Mouse (Mus musculus) liver, embryonic 16.5 days (tissue): ENCODE measurements at regions not wholly inside any gene's neighbourhood (a gene's known extent, or its start where the extent isn't known, plus 50 kb on each side); places are given as distances from the start of the nearest gene placed in this dataset.

Source experiments
- ATAC-seq: fragments of 200-750 bp; cut with Nextera tagmentation; 2 replicates; pipeline ENCODE4 v1.8.0; 2017; ENCODE audit warnings: low read depth, mild to moderate bottlenecking, moderate number of reproducible peaks, moderate library complexity
- H3K27ac ChIP-seq: fragments of 300-500 bp; sonication (generic); 2 replicates; pipeline ENCODE4 v1.5.1; 2014; ENCODE audit warnings: mild to moderate bottlenecking, low read length
- H3K27me3 ChIP-seq: fragments of 300-500 bp; sonication (generic); 2 replicates; pipeline ENCODE4 v1.6.1; 2014; ENCODE audit warnings: low read depth, low read length, mixed read lengths; ENCODE audit not compliant: control insufficient read depth, insufficient read depth
- H3K36me3 ChIP-seq: fragments of 300-500 bp; sonication (generic); 2 replicates; pipeline ENCODE4 v1.6.1; 2014; ENCODE audit warnings: mild to moderate bottlenecking; ENCODE audit not compliant: control insufficient read depth, insufficient read depth
- H3K4me1 ChIP-seq: fragments of 300-500 bp; sonication (generic); 2 replicates; pipeline ENCODE4 v1.6.1; 2014; ENCODE audit warnings: low read depth, low read length, mixed read lengths; ENCODE audit not compliant: control insufficient read depth
- H3K4me2 ChIP-seq: fragments of 300-500 bp; sonication (generic); 2 replicates; pipeline ENCODE4 v1.6.1; 2014; ENCODE audit warnings: low read depth, low read length, mixed read lengths
- H3K4me3 ChIP-seq: fragments of 300-500 bp; sonication (generic); 2 replicates; pipeline ENCODE4 v1.5.1; 2014; ENCODE audit warnings: low read depth, mild to moderate bottlenecking, low read length
- H3K9ac ChIP-seq: fragments of 300-500 bp; sonication (generic); 2 replicates; pipeline ENCODE4 v1.6.1; 2014; ENCODE audit warnings: low read depth, low read length
- H3K9me3 ChIP-seq: fragments of 300-500 bp; sonication (generic); replicated peaks from 2 replicates; pipeline ENCODE4 v1.6.1; 2016; ENCODE audit warnings: low read length; ENCODE audit not compliant: control insufficient read depth
- WGBS: fragments of 180-500 bp; shearing (Covaris S2); extraction: QIAGEN DNeasy Blood & Tissue Kit; methylation state at CpG from one replicate; pipeline ENCODE4 v1.1.7; 2014; ENCODE audit not compliant: insufficient replicate concordance; 5-methylcytosine and 5-hydroxymethylcytosine counted together

DNA sequence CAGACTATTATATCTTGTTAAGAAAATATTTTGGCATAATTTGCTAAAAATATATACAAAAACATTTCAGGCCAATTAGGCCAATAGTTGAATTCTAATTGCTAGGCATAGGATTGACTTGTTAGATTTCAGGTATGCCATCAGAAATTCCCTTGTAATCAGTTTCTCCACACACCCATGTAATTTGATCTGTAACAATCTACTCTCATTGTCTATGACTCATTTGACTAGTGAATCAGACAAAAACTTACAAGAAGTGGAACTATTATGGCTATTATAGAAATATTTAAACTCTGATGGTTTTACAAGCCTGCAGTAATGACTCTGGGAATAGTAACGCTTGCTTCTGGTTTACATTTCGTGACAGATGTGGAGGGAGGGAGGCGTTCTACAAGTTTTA, 338.9 kb upstream of the Ptbp2 start:
- Histone ChIP-seq H3K4me1 (no peaks in the 10 kb centered on the region), H3K27me3 (no peaks in the 10 kb centered on the region), H3K36me3 (no peaks in the 10 kb centered on the region), H3K4me3 (no peak overlapping the region), H3K27ac (no peak overlapping the region), H3K4me2 (no peak overlapping the region), H3K9me3 (no peaks in the 10 kb centered on the region), H3K9ac (no peak overlapping the region)
- ATAC-seq = no peak
- 73% methylated on average over 3 of the region's 3 CpGs for WGBS

DNA sequence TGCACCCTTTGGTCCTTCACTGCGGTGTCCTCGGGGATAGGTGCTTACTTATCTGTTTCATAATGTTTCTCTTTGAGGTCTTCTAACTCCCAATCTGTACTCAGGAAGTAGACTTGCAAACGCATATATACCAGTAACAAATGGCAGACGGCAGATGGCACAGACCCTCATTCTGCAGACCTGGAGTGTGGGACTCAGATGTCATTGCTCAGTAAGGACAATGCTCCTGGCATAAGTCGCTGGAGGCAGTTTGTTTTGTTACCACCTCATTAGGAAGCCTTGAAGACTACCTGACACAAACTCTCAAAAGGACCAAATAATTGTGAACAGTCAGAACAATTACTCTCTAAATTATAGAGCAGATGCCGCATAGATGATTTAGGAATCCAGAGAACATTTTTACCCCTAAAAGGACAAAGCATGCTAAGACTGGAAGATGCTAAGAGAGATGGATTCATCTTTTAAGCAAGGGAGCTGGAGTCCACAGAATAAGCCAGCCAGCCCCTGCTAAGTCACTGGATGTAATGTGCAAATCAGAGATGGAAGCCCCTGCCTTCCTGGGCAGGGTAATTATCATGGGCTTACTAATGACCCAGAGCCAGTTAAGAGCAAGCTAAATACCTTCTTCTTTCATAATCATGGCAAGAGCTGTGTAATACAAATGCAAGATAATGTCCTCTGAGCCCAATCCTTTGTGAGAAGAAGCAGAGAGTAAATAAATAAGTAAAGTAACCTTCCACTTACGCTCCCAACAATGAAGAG, 299.1 kb upstream of the Ptbp2 start:
- Histone ChIP-seq H3K4me2 (no peak overlapping the region), H3K4me1 (no peaks in the 10 kb centered on the region), H3K27me3 (no peaks in the 10 kb centered on the region), H3K4me3 (no peak overlapping the region), H3K36me3 (no peaks in the 10 kb centered on the region), H3K9me3 (no peaks in the 10 kb centered on the region), H3K9ac (no peak overlapping the region), H3K27ac (no peak overlapping the region)
- no peak for ATAC-seq
- 56% methylated on average over 7 of the region's 7 CpGs for WGBS

DNA sequence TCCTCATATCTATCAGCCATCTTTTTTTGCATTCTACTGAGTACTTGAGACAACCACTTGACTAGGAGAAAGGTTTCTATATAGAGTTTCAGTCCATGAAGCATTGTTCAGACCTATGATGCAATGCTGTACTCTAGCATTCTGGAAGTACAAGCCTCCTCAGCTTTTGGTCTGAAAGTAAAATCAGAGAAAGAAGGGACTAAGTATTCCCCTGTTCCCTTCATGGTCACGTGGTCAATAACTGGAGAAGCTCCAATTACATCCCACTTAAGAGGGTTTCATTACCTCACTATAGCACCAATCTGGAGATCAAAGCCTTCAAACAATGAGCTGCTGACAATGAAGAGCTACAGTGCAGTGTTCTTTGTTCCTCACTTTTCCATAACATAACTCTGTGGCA, 289.3 kb upstream of the Ptbp2 start:
- no peak for ATAC-seq
- Histone ChIP-seq H3K4me2 (no peak overlapping the region), H3K4me1 (no peaks in the 10 kb centered on the region), H3K4me3 (no peak overlapping the region), H3K9me3 (no peaks in the 10 kb centered on the region), H3K9ac (no peak overlapping the region), H3K36me3 (no peaks in the 10 kb centered on the region), H3K27ac (no peak overlapping the region), H3K27me3 (no peaks in the 10 kb centered on the region)
- 18% methylated on average over 1 of the region's 1 CpGs for WGBS

DNA sequence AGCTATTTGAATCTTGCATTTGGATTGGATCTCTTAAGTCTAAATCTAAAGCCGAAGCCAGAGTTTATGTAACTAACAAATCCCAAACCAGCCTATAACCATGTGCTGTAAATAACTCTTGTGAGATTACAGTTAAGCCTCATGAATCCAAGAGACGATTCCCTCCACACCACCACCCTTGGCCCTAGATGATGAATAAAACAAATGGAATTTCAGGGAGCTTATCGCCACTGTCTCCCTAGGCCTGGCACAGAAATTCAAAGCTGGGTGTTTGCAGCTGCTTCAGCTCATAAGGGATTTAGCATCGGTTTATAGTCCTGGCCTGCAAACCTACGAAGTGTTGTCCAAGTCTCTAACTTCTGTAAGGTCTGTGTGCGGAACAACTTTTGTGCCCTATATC, 281.4 kb upstream of the Ptbp2 start:
- H3K27me3 ChIP-seq = no peaks in the 10 kb centered on the region
- no peaks in the 10 kb centered on the region for H3K9me3 ChIP-seq
- no peak overlapping the region for H3K4me3 ChIP-seq
- ATAC-seq = no peak
- WGBS = 71% methylated on average over 6 of the region's 6 CpGs
- no peak overlapping the region for H3K9ac ChIP-seq
- no peak overlapping the region for H3K4me2 ChIP-seq
- no peak overlapping the region for H3K27ac ChIP-seq
- no peaks in the 10 kb centered on the region for H3K4me1 ChIP-seq
- no peaks in the 10 kb centered on the region for H3K36me3 ChIP-seq

DNA sequence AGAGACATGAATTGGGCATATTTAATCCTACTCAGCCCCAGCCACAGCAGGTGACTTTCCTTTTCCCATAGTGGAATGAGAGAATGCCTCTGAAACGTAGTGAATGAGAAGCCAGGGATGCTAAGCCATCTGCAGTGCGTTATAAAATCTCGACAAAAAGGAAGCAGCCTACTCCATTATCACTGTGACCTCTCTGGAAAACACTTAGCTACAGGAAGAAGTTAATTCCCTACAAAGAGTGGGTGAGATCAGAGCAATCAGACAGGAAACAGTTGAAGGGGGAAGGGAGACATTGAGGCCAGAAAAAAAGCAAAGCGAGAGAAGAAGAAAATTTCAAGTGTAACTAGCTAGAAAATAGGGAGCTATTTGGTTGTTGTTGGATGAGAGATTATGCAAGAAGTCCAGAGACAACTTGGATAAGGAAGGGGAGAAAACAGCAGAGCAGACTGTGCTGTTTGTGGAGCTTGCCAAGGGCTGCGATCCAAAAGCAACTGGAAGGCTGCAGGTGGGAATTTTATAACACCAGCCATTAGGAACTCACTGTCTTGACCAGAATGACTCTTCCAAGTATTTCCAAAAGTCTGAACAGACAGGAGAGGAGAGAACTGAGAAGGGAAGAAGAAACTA, 280.7 kb upstream of the Ptbp2 start:
- H3K4me2 ChIP-seq = no peak overlapping the region
- H3K27me3 ChIP-seq = no peaks in the 10 kb centered on the region
- H3K9ac ChIP-seq = no peak overlapping the region
- WGBS = 16% methylated on average over 5 of the region's 5 CpGs
- no peak overlapping the region for H3K4me3 ChIP-seq
- H3K9me3 ChIP-seq = no peaks in the 10 kb centered on the region
- H3K36me3 ChIP-seq = no peaks in the 10 kb centered on the region
- H3K4me1 ChIP-seq = no peaks in the 10 kb centered on the region
- no peak for ATAC-seq
- no peak overlapping the region for H3K27ac ChIP-seq

DNA sequence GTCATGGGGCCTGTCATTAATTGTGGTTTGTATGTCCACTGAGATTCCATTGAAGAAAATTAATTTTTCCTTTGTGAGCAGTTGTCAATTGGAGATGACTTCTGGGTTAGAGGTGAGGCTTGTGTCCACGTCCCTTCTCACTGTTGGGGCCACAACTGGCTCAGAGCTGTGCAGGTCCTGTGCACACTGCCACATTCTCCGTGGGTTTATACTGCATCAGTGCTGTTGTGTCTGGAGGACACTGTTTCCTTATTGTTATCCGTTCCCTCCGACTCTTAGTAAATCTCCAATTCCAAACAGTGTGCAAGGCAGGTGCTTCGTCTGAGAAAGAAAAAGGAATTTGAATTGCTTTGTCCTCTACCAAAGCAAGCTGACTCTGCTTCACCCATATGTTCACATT, 278.0 kb upstream of the Ptbp2 start:
- 50% methylated on average over 5 of the region's 5 CpGs for WGBS
- H3K27me3 ChIP-seq = no peaks in the 10 kb centered on the region
- H3K9ac ChIP-seq = no peak overlapping the region
- H3K27ac ChIP-seq = no peak overlapping the region
- no peaks in the 10 kb centered on the region for H3K9me3 ChIP-seq
- no peaks in the 10 kb centered on the region for H3K36me3 ChIP-seq
- no peak overlapping the region for H3K4me2 ChIP-seq
- no peaks in the 10 kb centered on the region for H3K4me1 ChIP-seq
- no peak for ATAC-seq
- no peak overlapping the region for H3K4me3 ChIP-seq

DNA sequence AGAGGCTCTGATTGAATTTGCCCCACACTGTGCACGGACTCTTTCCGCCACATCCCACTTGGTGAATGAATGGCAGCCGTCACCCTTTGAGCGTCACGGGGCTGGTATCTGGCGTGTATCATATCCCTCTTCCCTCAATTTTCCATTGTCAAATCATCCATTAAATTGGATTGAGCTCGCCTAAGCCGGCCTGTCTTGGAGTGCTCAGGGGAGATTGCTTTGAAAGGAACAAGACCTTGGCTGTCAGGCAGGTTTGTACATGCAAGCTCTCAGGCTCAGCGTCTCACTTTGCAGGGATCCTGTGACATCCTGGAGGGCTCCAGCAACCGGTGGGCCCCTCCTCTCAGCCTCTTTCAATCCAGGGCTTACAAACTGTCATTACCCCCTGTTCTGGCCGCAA, 275.7 kb upstream of the Ptbp2 start:
- 56% methylated on average over 11 of the region's 11 CpGs for WGBS
- no peaks in the 10 kb centered on the region for H3K27me3 ChIP-seq

DNA sequence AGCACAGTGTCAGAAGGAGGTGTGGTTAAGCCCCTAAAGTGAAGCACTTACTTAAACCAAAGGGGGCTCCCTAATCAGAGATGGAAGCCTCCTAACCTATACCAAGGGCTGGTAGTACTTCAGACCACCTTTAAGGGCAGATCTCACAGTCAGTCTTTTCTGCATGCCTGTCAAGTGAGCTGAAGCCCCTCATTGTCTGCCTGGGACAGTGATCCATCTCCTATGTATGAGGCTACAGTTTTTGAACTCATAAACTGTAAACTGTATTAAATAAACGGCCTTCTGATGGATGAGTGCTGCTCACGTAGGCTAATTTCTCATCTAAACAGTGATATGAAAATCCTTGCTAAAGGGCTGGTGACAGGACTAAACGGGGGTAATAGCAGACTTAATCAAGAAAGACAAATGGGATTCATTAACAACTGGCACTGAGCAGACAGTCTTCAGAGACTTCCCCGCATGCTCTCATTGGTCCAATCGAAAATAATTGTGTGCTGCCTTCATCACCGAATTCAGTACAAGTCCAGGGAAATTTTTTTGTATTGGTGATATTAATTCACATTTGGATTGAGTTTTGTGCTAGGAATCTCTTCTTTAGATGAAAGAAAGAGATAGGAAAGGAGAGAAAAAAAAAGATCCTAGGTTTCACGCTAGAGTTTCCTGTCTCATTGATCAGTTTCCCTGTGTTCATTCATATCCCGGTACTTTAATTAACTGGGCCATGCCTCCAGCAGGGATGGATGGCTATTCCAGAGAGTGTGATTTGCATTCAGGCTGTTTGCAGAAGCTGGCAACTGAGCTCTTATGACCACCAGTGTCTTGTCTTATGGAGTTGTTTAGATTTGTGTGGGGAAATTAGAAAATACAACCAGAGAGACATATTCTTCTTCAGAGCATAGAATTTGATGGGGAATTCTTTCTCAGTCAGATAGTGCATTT, 271.2 kb upstream of the Ptbp2 start:
- Histone ChIP-seq H3K36me3 (no peaks in the 10 kb centered on the region), H3K9me3 (no peaks in the 10 kb centered on the region), H3K4me3 (no peak overlapping the region), H3K4me1 (no peaks in the 10 kb centered on the region), H3K9ac (no peak overlapping the region), H3K4me2 (no peak overlapping the region), H3K27ac (no peak overlapping the region), H3K27me3 (no peaks in the 10 kb centered on the region)
- ATAC-seq = no peak
- 53% methylated on average over 8 of the region's 8 CpGs for WGBS

More for the DNA sequence above, 275.7 kb upstream of the Ptbp2 start:
- Histone ChIP-seq H3K9me3 (no peaks in the 10 kb centered on the region), H3K4me2 (no peak overlapping the region), H3K9ac (no peak overlapping the region), H3K27ac (no peak overlapping the region), H3K36me3 (no peaks in the 10 kb centered on the region), H3K4me3 (no peak overlapping the region), H3K4me1 (no peaks in the 10 kb centered on the region)
- no peak for ATAC-seq

DNA sequence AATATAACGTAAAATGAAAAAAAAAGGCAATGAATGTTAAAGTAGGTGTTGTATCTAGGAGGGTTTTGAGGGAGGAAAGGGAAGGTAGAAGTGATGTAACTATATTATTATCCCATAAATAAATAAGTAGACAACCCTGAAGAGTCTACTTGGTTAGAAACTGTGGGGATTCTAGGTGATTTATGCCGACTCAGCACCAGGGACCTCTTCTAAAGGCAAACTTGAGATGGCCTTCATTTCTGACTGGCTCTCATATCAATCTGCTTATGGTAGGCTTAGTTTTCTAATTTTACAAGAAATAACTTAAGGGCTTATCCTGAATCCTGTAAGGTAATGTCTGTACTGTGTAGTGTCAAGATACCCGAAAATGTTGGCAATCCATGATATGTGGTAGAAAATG, 263.0 kb upstream of the Ptbp2 start:
- Histone ChIP-seq H3K9me3 (no peaks in the 10 kb centered on the region), H3K9ac (no peak overlapping the region), H3K27me3 (no peaks in the 10 kb centered on the region), H3K4me2 (no peak overlapping the region), H3K4me3 (no peak overlapping the region), H3K36me3 (no peaks in the 10 kb centered on the region), H3K27ac (no peak overlapping the region), H3K4me1 (no peaks in the 10 kb centered on the region)
- ATAC-seq = no peak
- 59% methylated on average over 3 of the region's 3 CpGs for WGBS
